Mouse (Mus musculus) limb, embryonic 10.5 days (tissue): ENCODE measurements around the gene Plcb3. TPM values are rescaled to one million over a fixed set of nuclear protein-coding genes. Genes with fewer than 3 reads are reported as not detected.

Experiments used
- DNase-seq: peaks from one replicate; pipeline ENCODE4 v3.0.0-alpha.2; 2017; ENCODE audit warnings: low spot score
- H3K27ac ChIP-seq: fragments of 300-500 bp; sonication (generic); 2 replicates; pipeline ENCODE4 v1.5.1; 2016; ENCODE audit warnings: mild to moderate bottlenecking
- H3K27me3 ChIP-seq: fragments of 300-500 bp; sonication (generic); 2 replicates; pipeline ENCODE4 v1.6.1; 2016; ENCODE audit warnings: low read depth, mild to moderate bottlenecking; ENCODE audit not compliant: poor library complexity, severe bottlenecking
- H3K36me3 ChIP-seq: fragments of 300-500 bp; sonication (generic); 2 replicates; pipeline ENCODE4 v1.6.1; 2016; ENCODE audit warnings: mild to moderate bottlenecking, moderate library complexity
- H3K4me1 ChIP-seq: fragments of 300-500 bp; sonication (generic); 2 replicates; pipeline ENCODE4 v1.6.1; 2016
- H3K4me3 ChIP-seq: fragments of 300-500 bp; sonication (generic); 2 replicates; pipeline ENCODE4 v1.5.1; 2016; ENCODE audit warnings: mild to moderate bottlenecking, moderate library complexity
- H3K9me3 ChIP-seq: fragments of 300-500 bp; sonication (generic); replicated peaks from 2 replicates; pipeline ENCODE4 v1.6.1; 2016; ENCODE audit warnings: mild to moderate bottlenecking
- WGBS: fragments of 180-500 bp; shearing (Covaris S2); methylation state at CpG from one replicate; pipeline ENCODE4 v1.1.7; 2016; 5-methylcytosine and 5-hydroxymethylcytosine counted together
- polyA plus RNA-seq: library from polyadenylated mRNA; unstranded; fragments of >200 nt; fragmentation: Nextera tagmentation; extraction: Ambion mirVana; gene quantifications from 2 replicates; pipeline ENCODE4 v1.2.1, GENCODE M21; 2016

The Plcb3 gene
- 29.2 and 37.8 TPM in 2 replicates for polyA plus RNA-seq

- peak; percentile 79 for DNase-seq
- peaks cover 31% of the 10 kb centered on the region for H3K36me3 ChIP-seq
- H3K4me1 ChIP-seq, result peaks cover 69% of the 10 kb centered on the region
- 0 out of 2 replicates have a peak, but pooled peaks cover 2% of the 10 kb centered on the region for H3K27me3 ChIP-seq
- peak within 1 kb of the TSS; percentile 93 for H3K27ac ChIP-seq
- H3K9me3 ChIP-seq, result no peaks in the 10 kb centered on the region
- peak within 1 kb of the TSS; percentile 83 for H3K4me3 ChIP-seq
- under 1% methylated on average over 16 of the region's 16 CpGs for WGBS
Observed at GRCm38 (mm10) chr19:6975537-6976521, at the start of gene Plcb3. Plcb3 (minus strand) TSS chr19:6976470.

DNA sequence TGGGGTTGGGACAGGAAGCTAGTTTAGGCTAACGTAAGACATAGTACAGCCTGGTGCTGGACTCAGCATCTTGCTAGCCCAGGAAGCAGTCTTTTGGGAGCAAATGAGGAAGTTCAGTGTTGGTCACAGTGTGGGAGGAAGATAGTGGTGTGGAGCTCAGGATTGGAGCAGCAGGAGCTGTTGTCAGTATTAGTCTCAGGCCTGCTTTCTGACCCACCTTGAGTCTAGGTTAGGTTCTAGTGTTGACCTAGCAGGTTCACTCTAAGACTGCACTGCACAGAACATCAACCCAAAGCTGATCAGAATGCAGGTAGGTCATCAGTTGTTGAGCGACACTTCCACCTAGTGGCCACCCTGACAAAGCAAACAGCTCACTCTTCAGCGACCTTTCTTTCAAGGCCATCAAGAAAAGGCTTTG, 44.0 kb upstream of the Plcb3 start:
- Histone ChIP-seq H3K9me3 (no peaks in the 10 kb centered on the region), H3K4me1 (no peaks in the 10 kb centered on the region), H3K4me3 (no peak overlapping the region), H3K27ac (no peak overlapping the region), H3K36me3 (peaks cover 92% of the 10 kb centered on the region), H3K27me3 (no peaks in the 10 kb centered on the region)
- peak; percentile 50 for DNase-seq
- WGBS, result 62% methylated on average over 3 of the region's 3 CpGs

GRCm38 (mm10) chr19:7019191-7019590, 42.9 kb upstream of the Plcb3 start, which contains the start of gene Fermt3:
Fermt3 (minus strand) TSS chr19:7019469.
- H3K27ac ChIP-seq, result no peak within 1 kb of the TSS
- no peak within 1 kb of the TSS for H3K4me3 ChIP-seq
- H3K9me3 ChIP-seq, result no peaks in the 10 kb centered on the region
- no peaks in the 10 kb centered on the region for H3K4me1 ChIP-seq
- DNase-seq, result no peak
- WGBS, result 84% methylated on average over 5 of the region's 5 CpGs
- peaks cover 88% of the 10 kb centered on the region for H3K36me3 ChIP-seq
- H3K27me3 ChIP-seq, result no peaks in the 10 kb centered on the region

- Histone ChIP-seq H3K9me3 (no peaks in the 10 kb centered on the region), H3K36me3 (peaks cover 88% of the 10 kb centered on the region), H3K27ac (no peak overlapping the region), H3K27me3 (no peaks in the 10 kb centered on the region), H3K4me3 (no peak overlapping the region), H3K4me1 (no peaks in the 10 kb centered on the region)
- 94% methylated on average over 11 of the region's 11 CpGs for WGBS
- no peak for DNase-seq
Observed at GRCm38 (mm10) chr19:7018546-7018945, 42.3 kb upstream of the Plcb3 start.

GRCm38 (mm10) chr19:7017541-7018457, 41.5 kb upstream of the Plcb3 start:
- Histone ChIP-seq H3K4me3 (no peak overlapping the region; the same call in 1 of the 2 replicates), H3K27me3 (no peaks in the 10 kb centered on the region), H3K36me3 (peaks cover 84% of the 10 kb centered on the region), H3K27ac (0 out of 2 replicates have a peak overlapping the region, but pooled peaks have one; percentile 27), H3K4me1 (no peaks in the 10 kb centered on the region), H3K9me3 (no peaks in the 10 kb centered on the region)
- DNase-seq, result no peak
- WGBS, result 77% methylated on average over 12 of the region's 12 CpGs

- no peaks in the 10 kb centered on the region for H3K27me3 ChIP-seq
- no peaks in the 10 kb centered on the region for H3K4me1 ChIP-seq
- DNase-seq, result no peak
- no peaks in the 10 kb centered on the region for H3K9me3 ChIP-seq
- no peak overlapping the region for H3K27ac ChIP-seq
- H3K36me3 ChIP-seq, result peaks cover 58% of the 10 kb centered on the region
- 90% methylated on average over 20 of the region's 20 CpGs for WGBS
- H3K4me3 ChIP-seq, result no peak overlapping the region
Observed at GRCm38 (mm10) chr19:7014481-7015135, 38.3 kb upstream of the Plcb3 start.

- WGBS, result 88% methylated on average over 9 of the region's 9 CpGs
- H3K36me3 ChIP-seq, result peaks cover 52% of the 10 kb centered on the region
- no peaks in the 10 kb centered on the region for H3K9me3 ChIP-seq
- no peak overlapping the region for H3K27ac ChIP-seq
- H3K4me1 ChIP-seq, result no peaks in the 10 kb centered on the region
- H3K27me3 ChIP-seq, result no peaks in the 10 kb centered on the region
- no peak for DNase-seq
- no peak overlapping the region for H3K4me3 ChIP-seq
Observed at GRCm38 (mm10) chr19:7013984-7014383, 37.7 kb upstream of the Plcb3 start.

GRCm38 (mm10) chr19:7012426-7012825, 36.2 kb upstream of the Plcb3 start:
- no peak overlapping the region for H3K27ac ChIP-seq
- WGBS, result 88% methylated on average over 4 of the region's 4 CpGs
- no peaks in the 10 kb centered on the region for H3K4me1 ChIP-seq
- no peaks in the 10 kb centered on the region for H3K9me3 ChIP-seq
- H3K36me3 ChIP-seq, result peaks cover 36% of the 10 kb centered on the region
- no peak for DNase-seq
- no peaks in the 10 kb centered on the region for H3K27me3 ChIP-seq
- no peak overlapping the region for H3K4me3 ChIP-seq

GRCm38 (mm10) chr19:7006892-7007593, 30.8 kb upstream of the Plcb3 start:
- no peak for DNase-seq
- Histone ChIP-seq H3K36me3 (0 out of 2 replicates have a peak, but pooled peaks cover 16% of the 10 kb centered on the region), H3K27me3 (no peaks in the 10 kb centered on the region), H3K4me1 (no peaks in the 10 kb centered on the region), H3K4me3 (no peak overlapping the region), H3K9me3 (no peaks in the 10 kb centered on the region), H3K27ac (no peak overlapping the region)
- 87% methylated on average over 9 of the region's 9 CpGs for WGBS

- H3K27me3 ChIP-seq, result no peaks in the 10 kb centered on the region
- no peak overlapping the region for H3K4me3 ChIP-seq
- no peak for DNase-seq
- H3K9me3 ChIP-seq, result no peaks in the 10 kb centered on the region
- peaks cover 24% of the 10 kb centered on the region for H3K4me1 ChIP-seq
- no peak overlapping the region for H3K27ac ChIP-seq
- peaks cover 47% of the 10 kb centered on the region for H3K36me3 ChIP-seq
- WGBS, result 93% methylated on average over 19 of the region's 19 CpGs
Observed at GRCm38 (mm10) chr19:6999360-7000063, 23.2 kb upstream of the Plcb3 start.

DNA sequence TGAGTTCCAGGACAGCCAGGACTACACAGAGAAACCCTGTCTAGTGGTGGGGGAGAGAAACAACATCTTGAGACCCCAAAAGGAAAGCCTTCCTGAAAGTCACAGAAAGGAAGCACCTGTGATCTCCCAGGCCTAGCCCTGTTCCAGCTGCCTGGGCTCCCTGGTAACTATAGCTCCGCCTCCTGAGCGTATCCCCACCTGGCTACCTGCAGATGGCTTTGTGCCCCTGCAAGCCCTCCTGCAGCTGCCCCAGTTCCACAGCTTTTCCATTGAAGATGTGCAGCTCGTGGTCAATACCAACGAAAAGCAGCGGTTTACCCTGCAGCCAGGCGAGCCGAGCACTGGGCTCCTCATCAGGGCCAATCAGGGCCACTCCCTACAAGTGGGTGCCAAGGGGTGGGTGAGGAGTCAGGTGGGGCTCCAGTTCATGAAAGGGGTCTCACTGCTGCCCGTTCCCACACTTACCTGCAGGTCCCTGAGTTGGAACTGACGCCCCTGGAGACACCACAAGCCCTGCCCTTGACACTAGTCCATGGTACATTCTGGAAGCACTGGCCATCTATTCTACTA, 21.5 kb upstream of the Plcb3 start:
- no peak overlapping the region for H3K27ac ChIP-seq
- H3K27me3 ChIP-seq, result no peaks in the 10 kb centered on the region
- DNase-seq, result no peak
- peaks cover 37% of the 10 kb centered on the region for H3K4me1 ChIP-seq
- H3K9me3 ChIP-seq, result no peaks in the 10 kb centered on the region
- WGBS, result 82% methylated on average over 9 of the region's 9 CpGs
- H3K36me3 ChIP-seq, result peaks cover 44% of the 10 kb centered on the region
- no peak overlapping the region for H3K4me3 ChIP-seq
